Mouse (Mus musculus): Measurements from ENCODE around the gene Gprc6a.

DNA sequence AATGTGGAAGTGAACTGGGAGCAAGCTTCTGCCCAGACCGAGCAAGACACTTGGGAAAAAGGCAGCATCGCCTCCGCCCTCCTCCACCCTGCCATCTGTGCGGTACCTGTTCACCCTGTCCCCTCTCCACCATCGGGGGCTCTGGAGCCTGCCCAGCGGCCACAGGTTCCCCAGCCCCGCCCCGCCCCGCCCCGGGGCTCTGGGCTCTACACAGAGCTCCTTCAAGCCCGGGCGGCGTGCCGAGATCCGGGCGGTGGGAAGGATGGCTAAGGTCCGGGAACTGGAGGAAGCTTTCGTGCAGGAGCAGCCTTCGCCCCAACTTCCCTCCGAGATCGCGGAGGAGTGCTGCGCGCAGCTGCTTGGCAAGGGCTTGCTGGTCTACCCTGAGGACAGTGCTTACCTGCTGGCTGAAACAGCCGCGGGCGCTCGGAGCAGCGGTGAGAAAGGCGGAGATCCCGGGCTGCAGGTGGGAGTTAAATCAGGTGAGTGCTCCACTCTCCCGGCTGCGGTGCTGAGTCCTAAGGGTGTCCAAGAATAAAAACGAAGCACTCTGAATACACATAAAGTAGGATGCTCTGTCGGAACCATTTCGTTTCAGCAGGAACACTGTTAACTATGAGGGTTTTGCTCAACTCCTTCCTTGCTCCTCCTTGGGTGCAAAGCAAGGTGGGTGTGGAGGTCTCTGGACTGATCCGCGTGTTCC is 46.4 kb upstream of the Gprc6a start, which contains the start of gene Rfx6:
- TF ChIP-seq EP300 (IDR thresholded peaks at IDR 0.05; ENCODE audit: low read depth) (no peak), CTCF (IDR thresholded peaks at IDR 0.05; ENCODE audit: low read depth) (no peak)

Measured in heart, postnatal 0 days (tissue).